Mouse (Mus musculus) layer of hippocampus, postnatal 25 days (tissue): ENCODE data around the gene Slc29a2. TPM values are rescaled to one million over a fixed set of nuclear protein-coding genes. Genes with fewer than 3 reads are reported as not detected.

ENCODE experiments used
- DNase-seq, 2 experiments: peaks; one replicate each; pipeline ENCODE4 v3.0.0; 2022; ENCODE audit warnings: mixed read lengths in 2 of 2, low spot score in 1 of 2; ENCODE audit errors: extremely low spot score in 1 of 2
- total RNA-seq, 2 experiments: library from RNA; stranded (reverse); gene quantifications; 2 replicates each; pipeline ENCODE4 v1.2.3; 2021

Gene Slc29a2
- total RNA-seq, 2 experiments from 2014 or later, result 14.2 to 17.6 TPM

GRCm38 (mm10) chr19:5021416-5021815, 2.2 kb upstream of the Slc29a2 start:
- DNase-seq, result no peak

- no peak for DNase-seq
These were observed 2.5 kb downstream of the Slc29a2 start for GRCm38 (mm10) chr19:5026111-5026510.

- no peak for DNase-seq
These were observed 9.0 kb downstream of the Slc29a2 start for GRCm38 (mm10) chr19:5032686-5033085.

- no peak for DNase-seq
These were observed 12.9 kb downstream of the Slc29a2 start for GRCm38 (mm10) chr19:5036577-5036976.

- peak; percentile 83 to 91 for DNase-seq
These were observed 14.3 kb downstream of the Slc29a2 start for GRCm38 (mm10) chr19:5037678-5038571.

GRCm38 (mm10) chr19:5038709-5039156, 15.1 kb downstream of the Slc29a2 start, which contains the start of the genes B4gat1 and AC124502.3:
B4gat1 (plus strand) TSS chr19:5038826.
AC124502.3 (plus strand) TSS chr19:5038891.
- peak; percentile 85 to 86 for DNase-seq

GRCm38 (mm10) chr19:5039301-5040114, 15.8 kb downstream of the Slc29a2 start:
- DNase-seq, result peak in 1 of 2 experiments; percentile 34

- DNase-seq, result peak; percentile 84 to 88
These were observed 17.3 kb downstream of the Slc29a2 start, which contains the start of gene Brms1 for GRCm38 (mm10) chr19:5040862-5041523. Brms1 (plus strand) TSS chr19:5041354.

GRCm38 (mm10) chr19:5041588-5041987, 17.9 kb downstream of the Slc29a2 start:
- no peak for DNase-seq

- DNase-seq, result no peak
These were observed 21.9 kb downstream of the Slc29a2 start for GRCm38 (mm10) chr19:5045531-5045930.

- DNase-seq, result peak in 1 of 2 experiments; percentile 58
These were observed 24.7 kb downstream of the Slc29a2 start for GRCm38 (mm10) chr19:5048138-5049056.

GRCm38 (mm10) chr19:5049325-5049724, 25.7 kb downstream of the Slc29a2 start:
- DNase-seq, result no peak

GRCm38 (mm10) chr19:5050047-5050905, 26.6 kb downstream of the Slc29a2 start, which contains the start of gene Rin1:
Rin1 (plus strand) TSS chr19:5050481.
- peak in 1 of 2 experiments; percentile 52 for DNase-seq

- DNase-seq, result peak in 1 of 2 experiments; percentile 36
These were observed 27.4 kb downstream of the Slc29a2 start for GRCm38 (mm10) chr19:5051031-5051430.

- peak in 1 of 2 experiments; percentile 31 for DNase-seq
These were observed 27.9 kb downstream of the Slc29a2 start for GRCm38 (mm10) chr19:5051515-5051914.

GRCm38 (mm10) chr19:5052166-5052822, 28.6 kb downstream of the Slc29a2 start:
- peak in 1 of 2 experiments; percentile 35 for DNase-seq

GRCm38 (mm10) chr19:5052853-5053252, 29.2 kb downstream of the Slc29a2 start:
- no peak for DNase-seq

GRCm38 (mm10) chr19:5053909-5054308, 30.2 kb downstream of the Slc29a2 start:
- DNase-seq, result peak; percentile 41 to 70
